Mouse (Mus musculus) ES-E14 (cell line): ENCODE results near the gene Maz. TPM values are rescaled to one million over a fixed set of nuclear protein-coding genes. Genes with fewer than 3 reads are reported as not detected.
A peak's percentile ranks its signal among the peaks of the same experiment; 100 is the strongest.

Experiments used
- DNase-seq: peaks from one replicate; pipeline ENCODE4 v3.0.0-alpha.2; 2013; ENCODE audit warnings: low read depth, low spot score
- H3K27ac ChIP-seq: 2 replicates; pipeline ENCODE4 v1.5.1; 2012; ENCODE audit warnings: low read depth, mild to moderate bottlenecking, low read length, moderate library complexity, mixed read lengths; ENCODE audit not compliant: poor library complexity, insufficient read depth, severe bottlenecking
- H3K36me3 ChIP-seq: 2 replicates; pipeline ENCODE4 v1.6.1; 2012; ENCODE audit warnings: mild to moderate bottlenecking, low read length, moderate library complexity, mixed read lengths; ENCODE audit not compliant: control insufficient read depth, poor library complexity, insufficient read depth, severe bottlenecking
- H3K4me1 ChIP-seq, 2 experiments: fragments of 150-350 bp in 1 of 2; sonication (generic) in 1 of 2; 2 replicates each; pipeline ENCODE4 v1.6.1; 2012; ENCODE audit warnings: low read length in 2 of 2, mild to moderate bottlenecking in 1 of 2, mixed read lengths in 1 of 2; ENCODE audit not compliant: control insufficient read depth in 2 of 2, insufficient read depth in 2 of 2, poor library complexity in 1 of 2
- H3K4me3 ChIP-seq, 2 experiments: fragments of 150-350 bp in 1 of 2; sonication (generic) in 1 of 2; 2 replicates each; pipeline ENCODE4 v1.5.1; 2012; ENCODE audit warnings: low read length in 2 of 2, low read depth in 1 of 2, mild to moderate bottlenecking in 1 of 2, mixed read lengths in 1 of 2; ENCODE audit not compliant: insufficient read depth in 1 of 2, poor library complexity in 1 of 2, severe bottlenecking in 1 of 2
- H3K9ac ChIP-seq: 2 replicates; pipeline ENCODE4 v1.6.1; 2012; ENCODE audit warnings: low read depth, mild to moderate bottlenecking, low read length, mixed read lengths; ENCODE audit not compliant: poor library complexity, insufficient read depth, severe bottlenecking
- H3K9me3 ChIP-seq: fragments of 150-350 bp; sonication (generic); 2 replicates; pipeline ENCODE4 v1.6.1; 2012; ENCODE audit warnings: low read depth, mild to moderate bottlenecking, low read length; ENCODE audit not compliant: control insufficient read depth, insufficient read depth
- CHD2 ChIP-seq: IDR thresholded peaks from 2 replicates; pipeline ENCODE4 v1.6.1; 2014; ENCODE audit warnings: mild to moderate bottlenecking, low read depth, low read length, inconsistent platforms
- HCFC1 ChIP-seq: IDR thresholded peaks from 2 replicates; pipeline ENCODE4 v1.6.1; 2012; ENCODE audit warnings: low read length, inconsistent platforms, borderline replicate concordance; ENCODE audit not compliant: insufficient read depth
- MAFK ChIP-seq: IDR thresholded peaks from 2 replicates; pipeline ENCODE4 v1.6.1; 2014; ENCODE audit warnings: mild to moderate bottlenecking, low read depth, low read length, inconsistent platforms; ENCODE audit not compliant: insufficient read depth
- ZC3H11A ChIP-seq: IDR thresholded peaks from 2 replicates; pipeline ENCODE4 v1.6.1; 2012; ENCODE audit warnings: low read depth, mild to moderate bottlenecking, inconsistent platforms, low read length, borderline replicate concordance
- ZNF384 ChIP-seq: IDR thresholded peaks from 2 replicates; pipeline ENCODE4 v1.6.1; 2012; ENCODE audit warnings: low read depth, low read length, inconsistent platforms
- in situ Hi-C, 2 experiments: fragments of 600-800 bp; cut with MboI; formaldehyde crosslinking; loops; one replicate each; pipeline ENCODE4 v1.15.1; 2025; ENCODE audit warnings: low sequenced_read_pairs in 2 of 2, inconsistent platforms in 1 of 2; ENCODE audit not compliant: unreplicated experiment in 2 of 2
- total RNA-seq: library from RNA; depleted of rRNA; stranded (reverse); fragments of 300-350 nt; gene quantifications from 2 replicates; pipeline ENCODE4 v1.2.3, GENCODE M21; 2012

The Maz gene
- total RNA-seq, 1 experiment: 134 TPM

DNA sequence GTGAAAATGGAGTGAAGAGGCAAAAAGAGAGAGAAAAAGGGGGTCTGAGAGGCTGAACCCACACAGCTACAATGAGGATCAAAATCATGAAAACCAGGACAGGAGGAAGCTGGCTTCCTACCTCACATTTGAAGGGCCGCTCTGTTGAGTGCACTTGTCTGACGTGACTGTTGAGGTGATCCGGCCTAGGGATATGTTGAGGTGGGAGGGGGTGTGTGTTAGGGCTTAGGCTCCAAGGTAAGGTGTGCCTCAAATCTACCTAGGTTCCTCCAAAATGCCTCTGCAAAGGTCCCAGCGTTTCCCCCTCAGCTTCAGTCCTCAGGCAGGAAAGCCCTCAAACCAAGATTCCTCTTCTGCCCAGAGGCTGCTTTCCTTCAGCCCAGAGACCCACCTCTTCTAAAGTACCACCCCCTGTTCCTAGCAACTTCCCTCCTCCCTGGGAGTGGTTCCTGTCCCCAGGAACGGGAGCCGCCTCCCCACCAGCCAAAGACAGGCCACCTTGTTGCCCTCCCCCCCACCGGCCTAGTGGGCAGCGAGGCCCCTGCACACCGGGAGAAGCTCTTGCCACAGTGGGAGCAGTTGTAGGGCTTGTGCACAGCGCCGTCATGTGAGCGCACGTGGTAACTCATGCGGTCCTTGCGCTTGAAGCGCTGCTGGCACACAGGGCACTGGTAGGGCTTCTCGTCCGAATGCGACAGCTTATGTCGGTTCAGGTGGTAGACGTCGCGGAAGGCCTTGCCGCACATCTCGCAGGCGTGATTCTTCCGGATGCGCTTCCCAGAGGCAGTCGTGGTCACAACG is 1.9 kb downstream of the Maz start:
- no peaks in the 10 kb centered on the region for H3K9me3 ChIP-seq
- H3K9ac ChIP-seq: peak overlapping the region; percentile 90
- H3K36me3 ChIP-seq: peaks cover 48% of the 10 kb centered on the region
- peak overlapping the region; percentile 87 to 89 for H3K4me3 ChIP-seq
- DNase-seq: no peak
- peaks cover 9 to 11% of the 10 kb centered on the region in 2 experiments; a peak in 2 of 4 replicates for H3K4me1 ChIP-seq
- TF ChIP-seq ZC3H11A: no peak
- TF ChIP-seq MAFK: no peak
- TF ChIP-seq CHD2: no peak
- no peak for TF ChIP-seq ZNF384
- TF ChIP-seq HCFC1: 0 out of 2 replicates have a peak, but pooled peaks have one; percentile 12
- H3K27ac ChIP-seq: peak overlapping the region; percentile 99
- in situ Hi-C loops: no loop called here

DNA sequence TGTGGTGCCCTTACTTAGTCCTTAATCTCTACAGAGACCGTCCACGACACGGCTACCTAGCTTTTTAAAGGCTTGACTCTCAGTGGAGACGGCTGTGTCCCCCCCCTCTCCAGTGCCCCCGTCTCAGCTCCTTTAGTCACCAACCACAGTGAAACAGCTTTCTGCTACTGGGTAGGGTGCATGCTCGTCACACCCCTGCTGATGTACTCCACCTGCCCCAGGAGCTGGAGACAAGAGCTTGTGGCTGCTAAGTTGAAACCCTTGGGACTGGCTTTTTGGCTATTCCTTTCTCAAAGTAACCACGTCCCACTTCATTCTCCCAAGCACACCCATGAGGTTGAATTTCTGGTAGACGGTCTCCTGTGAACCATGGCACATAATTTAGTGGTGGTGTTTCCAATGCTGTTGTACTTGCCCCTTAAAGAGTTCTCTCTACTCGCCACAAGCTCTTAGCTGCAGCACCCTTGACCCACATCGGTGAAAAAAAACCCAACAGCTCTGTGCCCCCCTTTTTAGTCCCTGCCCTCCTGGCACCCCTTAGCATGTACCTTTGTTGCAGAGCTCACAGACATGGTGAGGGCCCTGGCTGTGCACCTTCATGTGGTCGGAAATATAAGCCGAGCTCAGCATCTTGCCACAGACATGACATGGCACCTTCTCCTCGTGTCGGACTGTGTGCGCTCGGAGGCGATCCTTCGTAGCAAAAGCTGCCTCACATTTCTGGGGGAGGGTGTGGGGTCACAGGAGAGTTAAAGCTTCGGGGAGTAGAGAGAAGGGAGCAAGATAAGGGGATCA is 2.7 kb downstream of the Maz start:
- peak overlapping the region; percentile 87 to 89 for H3K4me3 ChIP-seq
- no peak for DNase-seq
- H3K9me3 ChIP-seq: no peaks in the 10 kb centered on the region
- peaks cover 9 to 11% of the 10 kb centered on the region in 2 experiments; a peak in 2 of 4 replicates for H3K4me1 ChIP-seq
- TF ChIP-seq ZNF384: no peak
- no peak for TF ChIP-seq HCFC1
- 0 out of 2 replicates have a peak, but pooled peaks have one; percentile 44 for TF ChIP-seq MAFK
- no peak for TF ChIP-seq CHD2
- no peak for TF ChIP-seq ZC3H11A
- H3K36me3 ChIP-seq: peaks cover 47% of the 10 kb centered on the region
- peak overlapping the region; percentile 90 for H3K9ac ChIP-seq
- in situ Hi-C loops: no loop called here
- peak overlapping the region; percentile 99; the same call in 1 of the 2 replicates for H3K27ac ChIP-seq

DNA sequence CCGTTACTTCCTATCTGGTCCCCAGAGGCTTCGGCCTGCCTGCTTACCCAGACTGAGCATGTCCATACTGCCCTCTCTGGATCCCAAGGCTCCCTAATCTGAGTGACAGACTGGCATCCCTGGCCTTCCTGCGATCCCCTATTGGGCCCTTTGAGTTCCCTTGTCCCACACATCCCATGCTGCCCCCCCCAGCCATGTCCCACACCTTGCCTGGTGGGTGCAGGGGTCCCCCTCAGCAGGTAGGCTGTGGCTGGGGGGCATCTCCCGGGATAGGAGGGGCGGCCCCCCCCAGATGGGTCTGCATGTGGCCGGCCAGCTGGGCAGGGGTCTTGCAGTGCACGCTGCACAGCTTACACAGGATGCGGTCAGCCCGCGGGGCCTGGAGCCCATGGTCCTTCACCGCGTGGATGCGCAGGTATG is 3.6 kb downstream of the Maz start:
- Histone ChIP-seq H3K4me3 (peak overlapping the region in 1 of 2 experiments; percentile 87; a peak in 3 of 4 replicates), H3K4me1 (peaks cover 7 to 11% of the 10 kb centered on the region in 2 experiments; a peak in 2 of 4 replicates), H3K9me3 (no peaks in the 10 kb centered on the region), H3K36me3 (peaks cover 43% of the 10 kb centered on the region), H3K9ac (peak overlapping the region; percentile 90), H3K27ac (no peak overlapping the region)
- no peak for DNase-seq
- in situ Hi-C loops: no loop called here
- TF ChIP-seq ZNF384: no peak

DNA sequence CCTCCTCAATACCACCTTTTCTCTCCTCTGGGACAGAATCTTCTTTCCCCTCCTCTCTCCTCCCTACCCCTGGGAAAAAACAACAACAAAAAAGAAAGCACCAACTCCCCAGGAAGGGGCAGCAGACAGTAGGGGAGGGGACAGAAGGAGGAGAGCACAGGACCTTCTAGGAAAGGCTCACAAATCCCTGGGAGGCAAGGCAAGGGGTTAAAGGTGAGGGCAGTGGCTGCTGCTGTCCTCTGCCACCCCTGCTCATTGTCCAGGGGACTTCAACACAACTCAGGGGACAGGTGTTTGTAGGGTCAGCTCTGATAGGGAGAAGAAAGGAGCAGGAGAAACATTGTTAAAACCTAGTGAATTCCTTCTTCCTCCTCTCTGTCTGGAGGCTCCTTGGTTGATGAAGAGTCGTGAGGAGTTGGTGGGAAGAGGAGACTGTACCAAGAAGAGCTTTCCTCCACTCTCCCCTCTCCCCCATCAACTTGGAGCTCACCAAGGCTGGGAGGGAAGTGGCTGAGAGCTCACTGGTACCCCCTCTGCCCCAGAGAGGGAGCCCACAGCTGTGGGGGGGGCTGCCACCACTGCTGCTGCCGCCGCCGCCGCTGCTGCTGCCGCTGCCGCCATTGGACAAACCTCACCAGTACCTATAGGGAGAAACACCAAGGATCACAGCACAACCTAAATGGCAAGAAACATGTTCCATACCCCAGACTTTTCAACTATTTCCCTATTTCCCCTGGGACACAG is 4.1 kb downstream of the Maz start:
- no peaks in the 10 kb centered on the region for H3K9me3 ChIP-seq
- no peak for TF ChIP-seq ZC3H11A
- no peak for TF ChIP-seq CHD2
- no peak for TF ChIP-seq HCFC1
- no peak for TF ChIP-seq ZNF384
- no peak for TF ChIP-seq MAFK
- in situ Hi-C loops: no loop called here
- DNase-seq: no peak
- peak overlapping the region; percentile 90 for H3K9ac ChIP-seq
- peak overlapping the region; percentile 24 for H3K27ac ChIP-seq
- H3K4me3 ChIP-seq: peak overlapping the region in 1 of 2 experiments; percentile 87; a peak in 3 of 4 replicates
- peaks cover 37% of the 10 kb centered on the region for H3K36me3 ChIP-seq
- peaks cover 5 to 11% of the 10 kb centered on the region in 2 experiments; a peak in 2 of 4 replicates for H3K4me1 ChIP-seq
